Mouse (Mus musculus) left cerebral cortex, adult 8-10 months (tissue): Measurements from ENCODE around the gene Ikzf5. TPM values are rescaled to one million over a fixed set of nuclear protein-coding genes. Genes with fewer than 3 reads are reported as not detected.
"Not testable (repeated sequence)": the region's sequence is repeated elsewhere in the genome, so short reads cannot be mapped to it uniquely, and the experiment has no call there.

ENCODE experiments used
- DNase-seq, 2 experiments: peaks; one replicate each; pipeline ENCODE4 v3.0.0; 2022; ENCODE audit warnings: low spot score in 2 of 2
- total RNA-seq, 4 experiments: library from RNA; stranded (reverse); gene quantifications; 2 replicates each; pipeline ENCODE4 v1.2.4; 2022

Ikzf5 gene
- total RNA-seq: 10 to 100 TPM; 43.2 to 52.2 (median 48.8) TPM

GRCm38 (mm10) chr7:131410416-131411058, at the start of gene Ikzf5, which contains the start of gene Acadsb:
Ikzf5 (minus strand) TSS chr7:131410521.
Acadsb (plus strand) TSS chr7:131410601.
- peak; percentile 97 to 99 for DNase-seq

- no peak for DNase-seq
These were observed 46.4 kb upstream of the Ikzf5 start for GRCm38 (mm10) chr7:131456714-131457113.

GRCm38 (mm10) chr7:131437051-131437450, 26.7 kb upstream of the Ikzf5 start:
- no peak for DNase-seq

DNA sequence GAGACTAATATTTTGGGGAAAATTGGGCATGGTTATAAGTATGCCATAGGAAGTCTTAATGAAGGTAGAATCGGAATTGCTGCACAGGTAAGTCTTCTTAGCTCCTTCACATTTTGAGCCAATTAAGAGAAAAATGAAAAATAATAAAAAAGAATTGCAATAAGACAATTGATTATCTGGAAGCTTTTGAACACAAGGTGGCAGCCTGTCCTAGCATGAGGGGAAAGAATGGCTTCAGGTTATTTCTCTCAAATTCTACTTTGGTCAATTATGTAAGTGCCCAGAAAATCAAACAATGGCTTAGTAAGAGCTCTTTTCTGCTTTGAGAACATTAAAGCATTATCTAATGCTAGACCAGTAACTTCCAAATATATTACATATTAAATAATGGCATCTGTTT, 24.0 kb upstream of the Ikzf5 start:
- no peak for DNase-seq

GRCm38 (mm10) chr7:131432244-131432643, 21.9 kb upstream of the Ikzf5 start:
- no peak for DNase-seq

DNA sequence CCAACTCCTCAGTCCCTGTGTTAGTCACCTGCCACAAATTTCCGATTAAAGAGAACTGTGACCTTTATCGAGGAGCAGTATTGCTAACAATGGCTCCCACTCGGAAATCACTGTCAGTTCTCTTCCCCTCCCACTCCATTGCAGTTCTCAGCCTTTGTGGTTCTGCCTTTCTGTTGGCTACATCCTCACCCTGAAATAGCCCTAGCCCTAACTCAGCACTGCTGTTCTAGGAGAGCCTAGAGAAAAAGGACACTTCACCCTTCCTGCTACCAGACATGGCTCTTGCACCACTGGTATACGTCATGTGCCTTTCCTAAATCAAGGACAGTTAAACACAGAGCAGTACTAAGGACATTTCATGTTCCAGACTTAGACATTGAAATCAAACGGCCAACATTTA, 17.0 kb upstream of the Ikzf5 start:
- DNase-seq: no peak

GRCm38 (mm10) chr7:131424912-131425311, 14.6 kb upstream of the Ikzf5 start:
- DNase-seq: no peak

DNA sequence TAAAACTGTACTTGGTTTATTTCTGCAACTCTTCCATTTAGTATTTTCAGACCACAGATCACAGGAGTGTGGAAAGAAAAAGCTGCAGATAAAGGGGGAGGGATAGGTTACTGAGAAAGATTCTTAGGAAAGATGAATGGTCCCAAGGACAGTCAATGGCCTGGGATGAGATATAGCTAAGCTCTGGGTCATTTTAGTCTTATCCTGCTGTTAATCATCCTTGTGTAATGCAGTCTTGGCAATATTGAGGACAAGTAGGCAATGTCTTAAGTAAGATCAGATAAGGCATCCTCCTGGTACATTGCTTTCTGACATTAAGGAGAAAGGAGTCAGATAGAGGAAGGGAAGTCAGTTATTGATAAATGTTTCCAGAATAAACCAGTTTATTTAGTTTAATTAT, 7.3 kb upstream of the Ikzf5 start:
- DNase-seq: no peak

- not testable (repeated sequence) for DNase-seq
These were observed 6.4 kb upstream of the Ikzf5 start for GRCm38 (mm10) chr7:131416742-131417141.

- DNase-seq: no peak
These were observed 1.6 kb upstream of the Ikzf5 start for GRCm38 (mm10) chr7:131411941-131412270.

- DNase-seq: no peak
These were observed 1.1 kb upstream of the Ikzf5 start for GRCm38 (mm10) chr7:131411221-131411940.

DNA sequence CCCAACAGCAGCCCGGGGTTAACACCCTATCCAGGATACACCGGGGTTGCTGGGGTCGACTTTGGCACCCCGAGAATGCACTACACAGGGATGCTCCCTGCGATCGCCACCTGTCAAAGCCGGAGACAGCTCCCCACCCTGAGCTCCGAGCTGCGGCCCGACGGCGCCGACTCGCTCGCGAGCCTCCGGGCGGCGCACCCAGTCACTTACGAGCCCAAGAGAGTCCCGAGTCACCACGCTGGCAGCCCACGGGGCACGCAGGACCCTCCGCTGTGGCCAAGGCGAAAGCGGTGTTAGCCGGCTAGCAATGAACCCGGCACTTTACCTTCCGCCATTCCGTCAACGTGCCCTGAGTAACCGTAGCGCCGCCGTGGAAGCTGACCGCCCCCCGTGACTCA, 334 bp downstream of the Ikzf5 start:
- no peak for DNase-seq

DNA sequence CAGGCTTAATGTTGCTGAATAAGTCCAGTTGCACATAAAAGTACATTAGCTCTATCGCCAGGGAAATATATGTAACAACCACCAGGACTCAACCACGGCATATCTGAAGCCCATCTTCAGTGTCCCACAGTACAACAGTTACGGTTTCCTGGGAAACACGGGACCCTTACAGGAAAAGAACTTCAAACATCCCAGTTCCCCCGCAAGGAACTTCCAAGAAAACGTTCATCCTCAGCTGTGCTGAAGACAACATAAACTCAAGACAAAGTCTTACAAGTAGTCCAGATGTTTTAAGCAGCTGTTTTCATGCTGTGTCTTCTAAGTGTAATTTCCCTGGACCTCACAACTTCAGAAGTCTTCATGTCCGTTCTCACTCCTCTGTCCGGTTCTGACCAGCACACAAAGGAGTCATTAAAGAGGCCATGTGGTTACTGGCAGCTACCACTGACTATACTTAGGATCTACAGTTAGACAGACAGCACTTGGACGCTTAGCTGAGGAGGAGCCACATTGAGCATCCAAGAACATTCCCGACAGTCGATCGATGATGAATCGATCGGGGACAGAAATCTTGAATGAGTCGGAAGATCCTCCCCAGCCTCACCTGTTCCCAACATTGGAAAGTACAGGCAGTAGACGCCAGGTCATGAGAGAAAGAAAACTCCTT, 867 bp downstream of the Ikzf5 start:
- DNase-seq: no peak

DNA sequence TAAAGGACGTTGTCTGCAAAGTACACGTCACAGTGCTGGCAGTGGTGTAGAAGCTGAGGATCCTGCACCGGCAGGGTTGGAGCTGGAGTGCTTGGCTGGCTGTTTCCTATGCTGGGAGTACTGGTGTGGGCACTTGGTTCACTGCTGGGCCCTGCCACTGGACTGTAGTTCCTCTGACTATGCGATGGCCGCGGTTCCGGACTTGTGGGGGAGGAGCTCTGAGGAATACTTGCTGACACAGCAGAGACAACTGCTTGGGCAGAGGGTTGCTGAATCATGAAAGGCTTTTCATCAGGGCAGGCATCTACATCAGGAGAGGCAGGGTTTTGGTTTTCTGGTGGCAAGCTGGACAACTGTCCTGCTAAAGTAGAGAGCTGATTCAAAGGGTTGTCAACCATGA, 18.6 kb downstream of the Ikzf5 start:
- DNase-seq: not testable (repeated sequence)

GRCm38 (mm10) chr7:131371880-131372651, 38.3 kb downstream of the Ikzf5 start:
- DNase-seq: no peak

DNA sequence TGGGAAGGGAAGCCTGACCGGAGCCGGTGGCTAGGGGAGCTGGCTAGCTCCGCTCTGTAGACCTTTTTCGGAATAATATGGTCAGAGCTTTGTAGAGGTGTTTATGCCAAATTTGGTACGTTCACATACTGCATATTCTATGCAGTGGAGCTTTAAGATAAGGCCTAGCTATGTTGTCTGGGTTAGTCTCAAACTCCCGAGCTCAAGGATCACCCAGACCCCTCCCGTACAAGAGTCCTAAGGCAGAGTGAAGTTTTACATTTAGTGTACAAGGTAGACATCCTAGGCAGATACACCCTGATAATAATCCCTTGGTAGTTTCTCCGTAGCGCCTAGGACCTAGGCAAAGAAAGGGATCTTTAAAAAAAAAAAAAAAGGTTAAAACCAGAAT, 38.9 kb downstream of the Ikzf5 start:
- no peak for DNase-seq

DNA sequence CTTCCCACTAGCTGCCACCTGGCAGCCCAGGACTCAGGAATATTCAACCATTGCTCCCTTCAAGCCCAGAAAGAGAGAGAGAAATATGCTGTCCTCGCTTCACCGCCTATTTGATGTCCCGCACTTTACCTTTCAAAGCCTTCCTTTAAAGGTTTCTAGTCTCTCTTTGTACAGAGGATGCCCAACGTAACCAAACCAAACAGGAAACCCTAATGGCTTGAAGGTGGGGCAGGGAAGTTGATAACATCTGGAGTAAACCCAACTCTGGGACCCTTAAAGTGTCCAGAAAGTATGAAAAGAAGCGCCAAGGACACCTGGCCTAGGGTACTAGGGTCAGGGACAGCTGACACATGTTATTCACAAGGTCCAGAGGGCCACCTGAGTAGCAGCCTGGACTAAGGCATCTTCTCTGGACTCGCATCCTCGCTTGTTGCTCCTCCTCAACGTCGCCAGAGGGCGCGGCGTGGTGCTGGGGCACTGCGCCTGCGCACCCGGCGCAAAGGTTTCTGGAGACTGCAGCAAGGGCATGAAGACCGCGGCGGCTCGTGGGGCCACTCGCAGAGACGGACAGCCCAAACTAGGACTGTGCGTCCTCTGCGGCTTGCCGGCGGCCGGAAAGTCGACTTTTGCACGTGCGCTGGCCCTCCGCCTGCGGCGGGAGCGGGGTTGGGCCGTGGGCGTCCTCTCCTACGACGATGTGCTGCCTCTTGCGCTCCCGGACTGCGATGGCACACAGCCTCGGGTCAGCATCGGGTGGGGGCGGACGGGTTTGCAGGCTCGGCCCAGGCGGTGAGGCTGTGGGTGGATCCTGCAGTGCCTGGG, 39.5 kb downstream of the Ikzf5 start, which contains the start of gene Pstk:
Gene Pstk (plus strand): TSS at position 494 of the 822 bp plus-strand sequence.
- DNase-seq: peak; percentile 80 to 83

DNA sequence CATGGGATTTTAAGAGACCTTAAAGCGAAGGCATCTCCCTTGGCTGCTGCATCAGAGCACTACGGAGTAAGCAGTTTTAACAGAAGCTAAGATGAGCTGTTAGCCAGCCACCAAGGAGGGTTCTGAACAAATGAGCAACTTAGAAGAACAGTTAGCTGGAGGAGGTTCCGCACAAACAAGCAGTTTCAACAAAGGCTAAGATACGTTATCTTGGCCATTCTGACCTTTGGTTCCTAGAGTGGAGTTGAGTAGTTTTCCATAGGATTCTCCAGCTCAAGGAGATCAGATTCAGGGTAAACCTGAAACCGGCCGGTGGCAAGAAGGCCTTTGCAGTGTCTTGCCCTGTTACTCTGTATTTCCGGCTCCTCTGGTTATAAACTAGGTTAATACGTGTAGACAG, 46.2 kb downstream of the Ikzf5 start:
- DNase-seq: no peak

DNA sequence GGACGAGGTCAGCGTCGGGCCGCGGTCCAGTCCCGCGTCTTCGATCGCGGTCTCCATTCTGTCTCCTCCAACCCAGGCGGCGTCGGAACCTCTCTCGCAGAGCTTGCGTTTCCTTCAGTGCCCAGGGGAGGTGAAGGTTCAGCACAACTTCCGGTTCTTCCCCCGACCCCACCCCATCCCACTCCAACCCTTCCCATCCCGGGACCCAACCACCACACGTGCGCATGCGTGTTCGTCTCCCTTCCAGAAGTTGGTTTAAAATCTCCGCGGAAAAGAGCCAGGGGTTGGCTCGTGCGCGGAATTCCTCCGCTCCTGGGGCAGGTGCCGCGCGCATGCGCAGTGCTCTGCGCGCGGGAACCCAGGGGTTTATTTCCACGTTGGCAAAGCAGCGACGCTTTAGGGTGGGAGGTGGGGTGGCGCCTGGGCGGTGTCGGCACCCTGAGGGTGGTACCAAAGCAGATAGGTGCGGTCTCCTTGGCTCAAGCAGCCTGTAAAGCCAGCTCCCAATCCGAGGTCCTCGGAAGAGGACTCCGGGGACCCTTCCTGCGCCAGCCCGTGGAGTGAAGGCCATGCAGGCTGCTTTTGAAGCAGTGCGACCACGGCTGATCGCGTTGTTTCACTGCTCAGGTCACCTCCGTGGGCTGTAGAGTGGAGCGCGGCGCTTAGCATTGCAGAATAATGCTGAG, 47.6 kb downstream of the Ikzf5 start, which contains the start of gene 2310057M21Rik:
Gene 2310057M21Rik (minus strand): TSS at position 145 of the 686 bp plus-strand sequence.
- DNase-seq: peak; percentile 83 to 94

GRCm38 (mm10) chr7:131362269-131362614, 48.1 kb downstream of the Ikzf5 start:
- DNase-seq: no peak
